Mouse (Mus musculus): ENCODE data around the gene Parp8.

DNA sequence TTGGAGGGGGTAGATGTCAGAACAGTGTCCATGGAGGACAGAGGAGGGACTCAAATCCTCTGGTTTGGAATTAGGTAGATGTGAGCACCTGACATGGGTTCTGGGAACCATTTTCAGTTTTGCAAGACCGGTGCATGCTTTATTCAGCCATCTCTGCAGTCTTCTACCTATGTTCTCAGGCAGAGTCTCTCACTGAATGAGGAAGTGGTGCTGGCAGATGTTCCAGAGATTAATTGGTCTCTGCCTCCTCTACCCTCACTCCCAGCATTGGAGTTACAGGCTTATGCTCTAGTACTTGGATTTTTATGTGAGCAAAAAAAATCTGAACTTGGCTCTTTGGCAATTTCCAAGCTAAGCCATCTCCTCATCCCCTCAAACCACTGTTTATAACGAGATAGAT is 17.8 kb downstream of the Parp8 start:
- TF ChIP-seq USF1 (IDR thresholded peaks at IDR 0.05; ENCODE audit: low read depth, low read length) = no peak
- TF ChIP-seq POLR2AphosphoS2 (IDR thresholded peaks at IDR 0.05; ENCODE audit: low read depth, low read length) = no peak
- TF ChIP-seq NELFE (IDR thresholded peaks at IDR 0.05; ENCODE audit: low read depth, low read length) = no peak
- TF ChIP-seq ZC3H11A (IDR thresholded peaks at IDR 0.05; ENCODE audit: low read depth, low read length) = no peak
- TF ChIP-seq BHLHE40 (IDR thresholded peaks at IDR 0.05; ENCODE audit: low read depth, low read length) = no peak
- TF ChIP-seq CTCF (conservative IDR thresholded peaks at IDR 0.05 in 1 of 2, IDR thresholded peaks at IDR 0.05 in 1 of 2; ENCODE audit: low read depth in 2 of 2, low read length in 2 of 2) = no peak
- TF ChIP-seq POLR2A (IDR thresholded peaks at IDR 0.05; ENCODE audit: low read depth, low read length) = no peak
- TF ChIP-seq SIN3A (IDR thresholded peaks at IDR 0.05; ENCODE audit: low read length) = no peak
- no peak for TF ChIP-seq CHD2 (IDR thresholded peaks at IDR 0.05; ENCODE audit: low read length)
- no peak for TF ChIP-seq ZNF384 (IDR thresholded peaks at IDR 0.05; ENCODE audit: low read depth, low read length)
